Mouse (Mus musculus): ENCODE results near the gene Rpl36al.
A peak's percentile ranks its signal among the peaks of the same experiment; 100 is the strongest.

Rpl36al gene

DNA sequence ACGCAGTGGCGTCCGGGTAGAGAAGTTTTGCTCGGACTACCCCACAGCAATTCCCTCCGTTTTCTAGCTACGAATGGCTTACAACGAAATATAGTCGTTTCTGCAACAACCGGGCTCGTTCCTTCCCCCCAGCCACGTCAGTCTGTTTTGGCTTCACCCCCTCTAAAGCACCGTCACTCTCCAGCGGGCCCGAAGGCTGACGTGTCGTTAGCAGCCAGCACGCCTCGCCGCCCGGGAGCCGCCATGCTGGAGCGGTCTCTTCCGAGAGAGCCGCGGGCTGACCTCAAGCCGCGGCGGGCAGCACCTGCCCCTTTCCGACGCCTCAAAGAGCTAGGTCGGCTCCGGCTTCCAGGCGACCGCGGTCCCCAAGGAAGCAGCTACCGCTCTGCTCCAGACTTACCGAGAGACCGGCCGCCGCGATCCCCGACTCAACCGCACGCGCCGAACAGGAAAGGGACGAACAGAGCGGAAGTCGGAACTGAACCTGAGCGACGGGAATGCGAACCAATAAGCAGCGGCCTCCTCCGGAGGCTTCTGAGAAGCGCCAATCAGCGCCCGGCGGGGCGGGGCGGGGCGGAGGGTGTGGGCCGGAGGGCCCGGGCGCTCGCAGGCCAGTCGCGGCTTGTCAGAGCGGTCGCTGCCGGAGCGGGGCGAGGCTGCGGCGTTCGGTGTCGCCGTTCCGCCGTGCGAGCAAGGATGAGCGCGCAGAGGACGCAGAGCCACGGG lies at the start of gene Rpl36al, which contains the start of gene Mgat2:
TSS of gene Rpl36al (minus strand) at position 501 of the 726 bp plus-strand sequence.
TSS of gene Mgat2 (plus strand) at position 575 of the 726 bp plus-strand sequence.
- peak; percentile 96 to 99 for DNase-seq (ENCODE audit: low spot score in 2 of 2)

GRCm38 (mm10) chr12:69229251-69229650 lies 45.4 kb upstream of the Rpl36al start:
- DNase-seq (ENCODE audit: low spot score in 2 of 2) = no peak

- peak; percentile 50 to 82 for DNase-seq (ENCODE audit: low spot score in 2 of 2)
Measured at GRCm38 (mm10) chr12:69227776-69228466, 44.0 kb upstream of the Rpl36al start, which contains the start of gene Pole2. TSS of gene Pole2 (minus strand) at chr12:69228195.

DNA sequence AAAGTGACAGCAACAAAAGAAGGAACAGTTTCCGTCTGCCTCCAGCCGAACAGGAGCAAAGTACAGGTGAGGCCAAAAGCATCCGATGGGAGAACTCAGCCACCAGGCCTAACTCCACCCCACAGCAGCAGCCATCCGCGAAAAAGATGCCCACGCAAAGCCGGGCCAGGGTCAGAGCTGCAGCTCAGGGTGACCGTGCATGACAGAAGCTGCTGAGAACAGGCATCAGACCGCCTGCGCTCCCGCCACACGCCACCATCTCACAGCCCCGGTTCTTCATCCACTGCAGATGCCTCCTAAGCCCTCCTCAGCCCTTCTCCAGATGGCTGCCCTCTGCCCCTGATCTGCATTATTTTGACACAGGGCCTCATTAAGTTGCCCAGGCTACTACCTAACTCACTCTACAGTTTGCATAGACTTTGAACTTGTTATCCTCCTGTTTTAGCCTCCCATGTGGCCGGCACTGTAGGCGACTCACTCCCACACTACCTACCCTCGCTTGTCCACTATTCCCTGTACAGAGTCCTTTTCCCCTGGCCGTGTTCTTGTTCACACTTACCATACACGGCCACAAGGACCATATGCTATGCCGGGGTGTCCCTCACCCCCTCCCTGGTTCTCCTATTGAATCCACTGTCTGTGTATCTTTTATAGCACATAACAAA lies 36.9 kb upstream of the Rpl36al start:
- no peak for DNase-seq (ENCODE audit: low spot score in 2 of 2)

DNA sequence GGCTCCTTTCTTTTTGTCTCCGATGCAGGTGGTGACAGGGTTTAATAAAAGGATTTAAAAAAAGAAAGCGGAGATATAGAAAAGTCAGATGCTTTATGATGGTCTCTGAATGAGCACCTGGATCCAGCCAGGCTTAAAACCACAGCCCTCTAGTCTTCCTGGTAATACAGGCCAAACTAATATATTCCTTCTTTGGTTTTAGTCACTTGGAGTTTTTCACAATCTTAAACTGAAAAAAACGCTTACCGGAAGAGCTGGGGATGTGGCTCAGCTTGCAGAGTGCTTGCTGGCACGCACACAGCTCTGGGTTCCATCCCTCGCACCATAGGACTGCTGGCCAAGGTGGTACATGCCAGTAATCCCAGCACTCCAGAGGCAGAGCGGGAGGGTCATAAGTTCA lies 32.7 kb upstream of the Rpl36al start:
- DNase-seq (ENCODE audit: low spot score in 2 of 2) = no peak

GRCm38 (mm10) chr12:69215000-69215785 lies 31.3 kb upstream of the Rpl36al start:
- DNase-seq (ENCODE audit: low spot score in 2 of 2) = peak in 1 of 2 experiments; percentile 43

GRCm38 (mm10) chr12:69214393-69214792 lies 30.5 kb upstream of the Rpl36al start:
- DNase-seq (ENCODE audit: low spot score in 2 of 2) = no peak

DNA sequence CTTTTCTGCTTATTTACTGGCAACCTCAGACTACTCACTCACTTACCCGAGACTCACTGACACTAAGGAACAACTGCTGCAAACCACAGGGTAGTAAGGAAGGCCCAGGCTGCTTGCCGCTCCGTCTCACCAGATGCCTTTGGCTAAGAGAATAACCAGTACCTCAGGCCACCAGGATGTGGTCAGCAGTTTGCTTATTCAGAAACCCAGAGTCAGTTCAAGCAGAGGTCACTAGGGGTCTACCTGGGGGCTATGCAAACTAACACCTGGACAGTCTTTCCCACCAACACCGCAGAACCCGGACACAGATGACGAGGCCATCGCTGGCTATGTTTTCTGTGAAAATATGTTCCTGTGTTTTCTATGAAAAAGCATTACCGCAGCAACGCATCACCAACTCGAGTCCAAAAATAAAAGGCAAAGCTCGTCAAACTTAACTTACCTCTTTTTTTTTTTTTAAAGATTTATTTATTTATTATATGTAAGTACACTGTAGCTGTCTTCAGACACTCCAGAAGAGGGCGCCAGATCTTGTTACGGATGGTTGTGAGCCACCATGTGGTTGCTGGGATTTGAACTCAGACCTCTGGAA lies 29.4 kb upstream of the Rpl36al start:
- DNase-seq (ENCODE audit: low spot score in 2 of 2) = no peak

DNA sequence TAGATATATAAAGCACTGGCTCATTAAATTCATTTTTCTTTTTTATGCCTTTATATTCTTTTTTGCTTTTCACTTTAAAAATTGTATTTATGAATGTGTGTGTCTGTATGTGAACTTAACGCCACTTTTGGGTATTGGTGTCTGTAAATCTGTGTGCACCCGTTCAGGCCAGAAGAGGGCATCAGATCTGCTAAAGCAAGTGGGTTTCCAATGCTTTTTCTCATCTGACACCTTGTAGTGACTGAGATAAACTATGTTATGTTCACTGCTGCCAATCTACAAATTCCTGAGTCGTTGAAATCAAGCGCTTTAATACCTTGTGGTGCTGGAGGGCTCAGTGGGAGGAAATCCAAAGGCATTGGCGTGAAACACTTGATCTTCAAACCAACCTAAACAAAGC lies 27.2 kb upstream of the Rpl36al start:
- DNase-seq (ENCODE audit: low spot score in 2 of 2) = no peak

DNA sequence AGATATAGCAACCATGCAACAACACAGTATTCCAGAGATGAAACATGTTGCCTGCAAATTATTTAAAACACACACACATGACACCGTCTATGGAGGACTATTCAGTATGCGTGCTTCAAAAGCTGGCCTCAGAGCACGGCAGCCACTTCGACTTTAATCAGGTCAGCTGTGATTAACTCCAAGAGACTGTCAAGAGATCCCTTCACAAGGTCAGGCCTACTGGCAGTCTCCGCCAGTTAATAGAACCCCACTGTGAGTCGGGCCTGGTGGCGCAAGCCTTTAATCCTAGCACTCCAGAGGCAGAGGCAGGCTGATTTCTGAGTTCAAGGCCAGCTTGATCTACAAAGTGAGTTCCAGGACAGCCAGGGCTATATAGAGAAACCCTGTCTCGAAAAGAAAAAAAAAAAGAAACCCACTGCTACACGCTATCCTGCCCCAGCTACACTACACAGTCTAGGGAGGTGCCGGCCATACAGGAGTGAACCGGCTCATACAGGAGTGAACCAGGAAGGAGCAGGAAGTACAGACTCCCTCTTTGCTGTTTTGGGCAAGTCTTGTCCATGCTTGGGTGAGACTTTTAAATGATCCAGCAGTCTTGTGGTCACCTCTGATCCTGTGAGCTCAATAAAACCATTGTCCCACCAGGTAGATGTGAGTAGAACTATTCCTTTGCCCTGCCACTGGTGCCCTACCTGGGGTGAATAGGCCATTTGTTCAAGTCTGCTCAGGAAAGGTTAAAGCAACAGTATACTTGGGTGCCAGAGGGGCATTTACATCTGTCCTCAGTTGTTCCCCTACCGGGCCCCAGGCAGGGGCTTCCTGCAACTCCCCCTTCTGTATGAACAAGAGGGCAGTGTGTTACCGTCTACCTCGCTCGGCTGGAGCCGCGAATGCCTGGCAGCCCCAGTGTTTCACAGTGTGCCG lies 26.4 kb upstream of the Rpl36al start:
- no peak for DNase-seq (ENCODE audit: low spot score in 2 of 2)

DNA sequence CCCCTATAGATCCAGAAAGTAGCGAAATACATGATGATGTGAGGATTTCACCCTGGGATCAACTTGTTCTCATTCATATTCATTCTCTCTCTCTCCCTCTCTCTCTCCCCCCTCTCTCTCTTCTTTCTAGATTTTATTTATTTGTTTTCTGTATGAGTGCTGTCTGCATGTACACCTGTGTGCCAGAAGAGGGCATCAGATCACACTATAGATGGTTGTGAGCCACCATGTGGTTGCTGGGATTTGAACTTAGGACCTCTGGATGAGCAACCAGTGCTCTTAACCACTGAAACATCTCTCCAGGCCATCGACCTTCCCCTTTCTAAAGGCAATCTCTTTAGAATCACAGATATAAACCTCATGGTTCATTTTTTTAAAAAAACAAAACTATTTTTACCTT lies 24.6 kb upstream of the Rpl36al start:
- DNase-seq (ENCODE audit: low spot score in 2 of 2) = no peak

GRCm38 (mm10) chr12:69207926-69208325 lies 24.0 kb upstream of the Rpl36al start:
- no peak for DNase-seq (ENCODE audit: low spot score in 2 of 2)

DNA sequence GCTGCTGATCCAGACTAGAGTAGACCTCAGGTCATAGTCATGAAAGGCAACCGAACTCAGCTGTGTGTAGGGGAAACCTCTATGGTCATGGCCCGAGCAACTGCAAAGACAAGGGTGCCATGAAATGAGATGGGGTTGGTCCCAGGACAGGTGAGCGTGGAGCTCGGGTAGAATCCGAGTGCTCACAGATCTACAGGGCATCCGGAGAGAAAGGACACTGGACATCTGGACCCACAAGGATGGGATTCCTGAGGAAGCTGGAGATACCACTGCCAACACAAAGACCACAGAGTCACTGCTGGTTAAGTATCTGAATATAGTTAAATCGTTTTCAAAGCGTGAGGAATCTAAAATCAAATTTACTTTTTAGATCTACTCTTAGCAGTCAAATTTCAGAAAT lies 23.5 kb upstream of the Rpl36al start:
- DNase-seq (ENCODE audit: low spot score in 2 of 2) = no peak

DNA sequence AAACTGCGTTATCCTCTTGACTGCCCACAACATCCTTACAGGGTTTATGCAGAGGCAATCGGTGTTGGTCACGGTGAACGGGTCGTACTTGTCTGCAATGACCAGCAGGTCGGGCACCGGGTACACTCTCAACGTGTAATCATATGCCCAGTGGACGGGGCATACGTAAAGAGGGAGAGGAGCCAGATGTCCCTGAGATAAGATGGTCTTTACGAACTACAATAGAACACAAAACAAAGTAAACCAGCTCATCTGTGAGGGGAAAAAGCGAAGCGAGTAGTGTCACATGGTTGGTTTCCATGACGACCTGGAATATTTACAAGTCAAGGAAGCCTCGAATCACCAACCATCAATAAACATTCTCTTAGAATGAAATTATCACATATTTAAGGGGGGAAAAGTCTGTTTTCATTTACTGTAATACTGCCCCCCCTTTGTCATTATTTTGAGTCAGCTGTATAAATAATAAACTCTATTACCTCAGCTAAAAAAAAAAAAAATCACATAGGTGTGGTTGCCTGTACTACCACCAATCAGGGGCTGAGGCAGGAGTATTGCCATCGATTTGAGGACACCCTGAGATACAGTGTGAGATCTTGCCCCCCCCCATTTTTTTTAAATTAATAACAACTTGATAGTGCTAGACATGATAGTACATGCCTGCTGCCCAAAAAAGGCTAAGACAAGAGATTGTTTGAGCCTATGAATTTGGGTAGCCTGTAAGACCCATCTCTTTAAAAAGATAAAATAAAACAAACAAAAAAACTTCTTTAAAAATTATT lies 20.4 kb upstream of the Rpl36al start, which contains the start of gene Gm49384:
TSS of gene Gm49384 (minus strand) at position 216 of the 782 bp plus-strand sequence.
- no peak for DNase-seq (ENCODE audit: low spot score in 2 of 2)

DNA sequence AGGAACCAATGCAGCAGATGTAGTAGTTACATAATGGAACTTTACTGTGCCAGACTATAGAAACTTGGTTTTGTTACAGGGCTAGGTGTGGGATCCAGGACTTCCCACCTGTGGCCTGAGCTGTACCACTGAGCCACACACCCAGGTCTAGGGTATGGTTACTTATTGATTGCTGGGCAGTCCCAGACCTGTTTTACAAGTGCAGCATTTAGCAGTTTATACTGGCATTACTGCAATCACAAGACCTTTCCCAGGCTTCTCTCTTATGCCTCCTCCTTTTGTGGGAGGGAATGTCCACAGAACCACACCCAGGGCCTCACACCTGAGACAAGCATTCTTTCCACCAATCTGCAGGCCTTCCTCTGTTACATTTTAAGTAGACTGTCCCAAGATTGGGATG lies 15.1 kb upstream of the Rpl36al start:
- no peak for DNase-seq (ENCODE audit: low spot score in 2 of 2)

GRCm38 (mm10) chr12:69198164-69198535 lies 14.3 kb upstream of the Rpl36al start, which contains the start of gene Dnaaf2:
TSS of gene Dnaaf2 (minus strand) at chr12:69198429.
- peak in 1 of 2 experiments; percentile 63 for DNase-seq (ENCODE audit: low spot score in 2 of 2)

- peak in 1 of 2 experiments; percentile 60 for DNase-seq (ENCODE audit: low spot score in 2 of 2)
Measured at GRCm38 (mm10) chr12:69197378-69198163, 13.7 kb upstream of the Rpl36al start.

Data from frontal cortex, postnatal 10 days (tissue).